Mouse (Mus musculus) ES-E14 (cell line): ENCODE measurements around the gene Rnf167.

Experiments used
- CHD2 ChIP-seq: IDR thresholded peaks from 2 replicates; pipeline ENCODE4 v1.6.1; 2014; ENCODE audit warnings: mild to moderate bottlenecking, low read depth, low read length, inconsistent platforms
- HCFC1 ChIP-seq: IDR thresholded peaks from 2 replicates; pipeline ENCODE4 v1.6.1; 2012; ENCODE audit warnings: low read length, inconsistent platforms, borderline replicate concordance; ENCODE audit not compliant: insufficient read depth
- MAFK ChIP-seq: IDR thresholded peaks from 2 replicates; pipeline ENCODE4 v1.6.1; 2014; ENCODE audit warnings: mild to moderate bottlenecking, low read depth, low read length, inconsistent platforms; ENCODE audit not compliant: insufficient read depth
- ZC3H11A ChIP-seq: IDR thresholded peaks from 2 replicates; pipeline ENCODE4 v1.6.1; 2012; ENCODE audit warnings: low read depth, mild to moderate bottlenecking, inconsistent platforms, low read length, borderline replicate concordance
- ZNF384 ChIP-seq: IDR thresholded peaks from 2 replicates; pipeline ENCODE4 v1.6.1; 2012; ENCODE audit warnings: low read depth, low read length, inconsistent platforms

GRCm38 (mm10) chr11:70643051-70643450 lies 4.0 kb upstream of the Rnf167 start:
- TF ChIP-seq CHD2 (no peak), ZC3H11A (no peak), MAFK (no peak), ZNF384 (no peak), HCFC1 (no peak)
